Mouse (Mus musculus) left cerebral cortex, adult 18-20 months (tissue): ENCODE data around the gene Syngr1. TPM values are rescaled to one million over a fixed set of nuclear protein-coding genes. Genes with fewer than 3 reads are reported as not detected.
A peak's percentile ranks its signal among the peaks of the same experiment; 100 is the strongest.

Experiments used
- DNase-seq, 2 experiments: peaks; one replicate each; pipeline ENCODE4 v3.0.0; 2021 to 2022; ENCODE audit warnings: low spot score in 2 of 2, mixed read lengths in 1 of 2
- total RNA-seq, 2 experiments: library from RNA; stranded (reverse); gene quantifications; 2 replicates each; pipeline ENCODE4 v1.2.3; 2021

Syngr1 gene
- total RNA-seq, 2 experiments from 2014 or later, result 421 to 438 TPM

- DNase-seq, result peak; percentile 92 to 96
Measured at GRCm38 (mm10) chr15:80088637-80089036, 2.5 kb upstream of the Syngr1 start.

GRCm38 (mm10) chr15:80090155-80090554 lies 979 bp upstream of the Syngr1 start:
- no peak for DNase-seq

DNA sequence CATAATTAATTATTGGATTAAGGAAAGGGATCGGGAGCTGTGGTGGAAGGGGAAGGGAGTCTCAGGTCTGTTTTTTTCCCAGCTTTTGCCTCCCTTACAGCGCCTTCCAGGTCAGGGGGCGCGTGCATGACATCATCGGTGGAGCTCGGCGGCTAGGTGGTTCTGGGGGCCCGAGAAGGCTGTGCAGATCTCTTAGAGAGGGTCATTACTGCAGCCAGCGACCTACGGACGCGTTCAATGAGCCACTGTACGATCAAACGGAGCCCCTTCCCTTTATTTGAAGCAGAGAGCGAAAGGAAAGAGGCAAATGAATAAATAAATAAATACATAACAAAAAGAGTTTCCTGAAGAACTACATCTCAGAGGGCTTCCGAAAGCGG lies 403 bp upstream of the Syngr1 start:
- DNase-seq, result peak in 1 of 2 experiments; percentile 33

DNA sequence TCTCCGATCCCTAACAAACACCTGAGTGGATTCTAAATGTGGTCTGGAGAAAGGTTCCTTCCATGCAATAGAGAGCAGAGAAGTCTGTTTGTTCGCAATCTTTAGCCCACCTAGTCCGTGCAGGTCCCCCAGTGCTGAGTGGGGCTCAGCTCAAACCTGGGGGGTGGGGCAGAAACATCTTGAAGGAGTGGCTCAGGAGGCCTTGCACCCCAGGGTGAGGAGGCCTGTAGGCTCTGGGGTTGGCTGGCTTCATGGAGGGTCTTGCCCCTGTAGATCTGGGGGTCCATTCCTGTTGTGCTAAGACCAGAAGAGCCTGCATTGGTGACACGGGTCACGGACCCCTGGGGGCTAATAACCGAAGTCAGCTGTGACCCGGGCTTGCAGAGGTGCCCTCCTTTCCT lies 907 bp downstream of the Syngr1 start:
- DNase-seq, result no peak

DNA sequence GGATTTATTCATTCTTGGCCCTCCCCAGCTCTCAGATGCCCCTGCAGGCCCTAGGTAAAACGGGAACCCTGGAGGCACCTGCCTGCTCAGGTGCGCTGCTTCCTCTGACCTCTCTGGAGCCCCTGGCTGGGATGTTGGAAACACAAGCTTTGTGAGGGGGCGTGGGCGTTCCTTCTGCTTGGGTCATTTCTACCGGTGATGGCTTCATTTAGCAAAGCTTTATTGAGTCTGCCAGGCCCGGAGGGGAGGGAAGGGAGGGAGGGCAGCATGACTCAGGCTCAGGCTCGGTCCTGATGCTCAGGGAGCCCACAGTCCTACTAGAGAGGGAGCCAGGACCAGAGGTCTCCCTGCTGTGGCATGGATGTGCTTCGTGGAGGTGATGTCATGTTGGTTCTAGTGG lies 1.5 kb downstream of the Syngr1 start:
- DNase-seq, result peak; percentile 50 to 65

DNA sequence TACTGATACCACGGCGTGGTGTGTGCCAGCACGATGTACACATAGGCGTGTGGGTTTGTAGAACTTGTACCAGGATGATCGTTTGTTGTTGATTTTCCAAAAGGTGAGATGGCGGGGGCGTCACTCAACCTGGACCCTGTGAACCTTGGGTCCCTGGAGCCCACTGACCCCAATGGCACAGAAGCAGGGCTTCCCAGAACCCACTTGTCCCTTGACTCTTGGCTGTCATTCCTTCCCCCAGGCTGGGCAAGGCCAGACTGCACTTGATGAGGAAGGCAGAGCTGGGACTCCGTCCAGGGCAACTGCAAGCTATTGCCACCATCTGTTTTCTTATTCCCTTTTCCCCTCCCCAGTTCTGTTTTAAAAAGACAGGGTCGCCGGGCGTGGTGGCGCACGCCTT lies 3.1 kb downstream of the Syngr1 start:
- no peak for DNase-seq

DNA sequence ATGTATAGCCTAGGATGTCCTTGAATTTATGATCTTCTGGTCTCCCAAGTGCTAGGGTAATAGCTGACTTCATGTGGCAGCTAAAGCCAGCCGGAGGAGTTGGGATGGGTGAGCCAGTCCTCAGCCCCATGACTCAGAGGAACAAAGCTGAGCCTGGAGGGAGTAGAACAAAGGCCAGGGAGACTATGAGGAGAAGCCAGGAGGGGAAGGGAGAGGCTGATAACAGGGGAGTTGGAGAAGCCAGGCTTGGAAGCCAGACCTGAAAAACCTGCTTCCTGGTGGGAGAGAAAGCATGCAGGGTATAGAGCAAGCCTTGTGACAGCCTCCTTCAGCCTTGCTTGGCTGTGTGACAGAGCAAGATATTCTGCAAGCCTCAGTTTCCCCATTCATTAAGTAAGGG lies 4.5 kb downstream of the Syngr1 start:
- DNase-seq, result no peak

- DNase-seq, result no peak
Measured at GRCm38 (mm10) chr15:80096406-80096805, 5.3 kb downstream of the Syngr1 start.

- DNase-seq, result no peak
Measured at GRCm38 (mm10) chr15:80096946-80097881, 6.1 kb downstream of the Syngr1 start.

- no peak for DNase-seq
Measured at GRCm38 (mm10) chr15:80097999-80098461, 6.9 kb downstream of the Syngr1 start.

DNA sequence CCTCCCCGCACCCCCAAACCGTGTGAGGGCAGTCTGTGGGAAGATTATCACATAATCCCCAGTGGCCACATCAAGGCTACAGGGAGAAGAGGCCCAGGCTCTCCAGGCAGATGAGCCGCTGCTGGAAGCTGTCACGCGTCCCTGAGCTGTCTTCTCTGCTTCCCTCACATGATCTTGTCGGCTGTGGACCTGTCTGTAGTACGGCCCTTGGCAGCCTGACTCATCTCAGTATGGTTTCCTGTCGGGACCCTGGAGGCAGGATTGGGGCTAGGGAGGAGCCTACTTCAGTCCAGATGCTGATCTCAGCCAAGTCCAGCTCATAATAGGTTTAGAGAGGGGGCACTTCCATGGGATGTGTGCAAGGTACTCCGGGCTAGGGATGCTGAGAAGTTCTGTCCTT lies 7.7 kb downstream of the Syngr1 start:
- DNase-seq, result peak in 1 of 2 experiments; percentile 43

DNA sequence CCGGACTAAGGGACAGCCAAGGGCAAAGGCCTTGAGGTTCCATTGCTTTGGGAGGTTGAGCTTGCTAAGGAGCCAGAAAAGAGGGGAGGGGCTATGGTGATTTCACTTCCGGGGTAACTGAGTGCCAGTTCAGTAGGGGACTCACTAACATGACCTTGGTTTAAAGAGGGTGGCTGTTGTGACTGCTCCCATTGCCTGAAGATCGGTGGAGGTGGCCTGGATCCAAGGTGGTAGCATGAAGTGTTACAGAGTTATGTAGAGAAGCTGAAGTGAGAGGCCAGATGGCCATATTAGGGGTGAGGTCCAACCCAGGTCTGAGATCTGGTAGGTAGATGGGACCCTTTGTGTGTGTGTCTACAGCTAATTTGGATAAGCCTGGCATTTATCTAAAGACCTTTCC lies 8.3 kb downstream of the Syngr1 start:
- DNase-seq, result no peak

DNA sequence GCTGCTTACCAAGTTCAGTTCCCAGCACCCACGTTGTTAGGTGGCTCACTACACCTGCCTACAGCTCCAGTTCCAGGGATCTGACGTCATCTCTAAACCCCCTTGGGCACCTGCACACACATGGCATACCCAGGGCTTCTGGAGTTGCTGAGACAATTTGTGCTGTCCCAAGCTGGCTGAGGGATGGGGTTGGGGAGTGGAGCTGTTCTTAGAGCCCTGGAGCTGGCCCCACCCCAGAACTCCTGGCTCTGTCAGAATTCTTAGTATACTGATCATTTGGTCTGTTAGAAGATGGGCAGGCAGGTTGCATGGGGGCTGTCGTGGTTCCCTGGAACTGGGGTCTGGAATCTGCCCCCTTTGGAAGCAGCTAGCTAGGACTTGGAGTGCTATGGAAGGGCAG lies 9.1 kb downstream of the Syngr1 start:
- no peak for DNase-seq

DNA sequence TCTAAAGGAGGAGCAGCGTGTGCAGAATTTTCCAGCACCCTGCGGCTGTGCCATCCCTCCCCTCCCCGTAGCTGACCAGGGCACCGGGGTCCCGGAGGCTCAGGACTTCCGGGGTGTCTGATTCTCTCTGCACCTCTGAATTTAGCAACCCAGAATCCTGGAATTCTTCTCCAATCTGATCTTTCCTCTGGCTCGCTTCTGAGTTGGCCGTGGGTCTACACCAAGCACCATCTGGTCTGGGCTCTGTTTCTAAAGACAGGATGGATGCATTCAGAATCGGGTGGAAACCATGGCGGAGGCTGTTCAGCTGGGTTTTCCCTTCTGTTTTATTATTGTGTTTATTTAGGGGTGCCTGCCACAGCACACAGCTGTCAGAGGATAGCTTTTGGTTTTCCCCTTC lies 9.7 kb downstream of the Syngr1 start:
- DNase-seq, result no peak

DNA sequence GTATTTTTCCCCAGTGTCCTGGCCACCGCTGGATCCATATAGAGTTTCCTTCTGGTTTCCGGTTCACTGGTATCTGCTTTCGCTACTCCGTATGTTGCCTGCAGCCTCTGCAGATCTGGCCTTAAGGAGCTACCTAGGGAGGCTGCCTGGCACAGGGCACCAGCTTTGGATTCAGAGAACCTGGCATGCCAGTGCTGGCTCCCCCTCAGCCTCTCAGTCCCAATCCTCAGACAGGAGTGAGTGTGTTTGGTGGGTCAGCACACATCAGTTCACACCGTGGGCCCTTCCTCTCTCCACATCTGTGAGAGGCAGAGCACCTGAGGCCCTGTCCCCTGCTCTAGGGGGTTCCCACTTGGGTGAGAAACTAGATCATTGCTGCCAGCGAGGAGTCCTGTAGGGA lies 10.4 kb downstream of the Syngr1 start:
- DNase-seq, result no peak

DNA sequence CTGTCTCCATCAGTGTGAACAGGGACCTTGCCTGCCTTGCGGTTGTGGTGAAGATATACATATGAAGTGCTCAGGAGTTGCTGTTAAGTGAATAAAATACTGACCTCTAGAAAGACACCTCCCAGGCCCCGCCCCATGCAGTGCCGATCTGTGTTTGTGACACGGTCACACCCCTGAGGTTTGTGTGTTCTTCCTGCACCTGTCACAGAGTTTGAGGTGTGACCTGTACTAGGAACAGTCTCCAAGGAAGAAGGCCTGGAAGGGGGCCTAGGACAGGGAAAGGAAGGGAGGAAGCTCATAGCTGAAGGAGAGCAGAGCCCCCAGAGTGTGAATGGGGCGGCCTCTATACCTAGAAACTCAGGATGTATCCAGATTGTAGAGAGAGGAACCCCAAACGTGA lies 11.4 kb downstream of the Syngr1 start:
- no peak for DNase-seq

DNA sequence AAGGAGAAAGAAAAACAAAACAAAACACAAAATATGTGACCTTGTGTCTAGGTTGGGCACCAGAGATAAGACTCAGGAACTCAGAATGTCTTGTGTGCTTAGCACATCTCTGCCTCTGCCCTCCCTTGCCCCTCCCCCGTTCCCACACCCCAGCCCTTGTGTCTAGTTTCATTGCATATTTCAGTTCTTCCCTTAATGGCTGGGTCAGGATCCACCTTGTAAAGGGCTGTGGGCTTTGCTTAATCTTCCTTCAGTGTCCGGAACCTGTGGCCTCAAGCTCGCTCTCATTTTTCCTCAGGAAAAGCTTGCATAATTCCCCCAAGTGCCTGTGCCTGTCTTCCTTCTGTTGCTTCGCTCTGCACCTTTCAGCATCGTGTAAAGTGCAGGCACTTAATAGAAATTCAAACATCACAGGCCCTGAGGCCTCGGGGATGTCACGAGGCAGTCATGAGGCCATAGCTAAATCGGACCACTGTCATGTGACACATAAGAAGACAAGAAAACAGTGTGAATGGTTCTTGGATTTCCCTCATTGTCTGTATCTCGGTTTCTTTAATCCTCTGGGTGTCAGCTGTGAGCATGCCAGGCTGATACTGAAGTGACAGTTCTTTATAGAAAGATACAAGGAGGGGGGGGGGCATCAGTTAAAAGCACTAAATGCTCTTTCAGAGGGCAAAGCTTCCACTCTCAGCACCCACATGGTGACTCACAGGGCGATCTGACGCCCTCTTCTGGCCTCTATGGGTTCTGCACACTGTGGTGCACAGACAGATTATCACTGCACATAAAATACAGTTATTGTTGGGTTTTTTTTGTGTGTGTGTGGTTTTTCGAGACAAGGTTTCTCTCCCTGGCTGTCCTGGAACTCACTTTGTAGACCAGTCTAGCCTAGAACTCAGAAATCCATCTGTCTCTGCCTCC lies 14.6 kb downstream of the Syngr1 start:
- no peak for DNase-seq

- DNase-seq, result peak in 1 of 2 experiments; percentile 34
Measured at GRCm38 (mm10) chr15:80107143-80107542, 16.0 kb downstream of the Syngr1 start.

DNA sequence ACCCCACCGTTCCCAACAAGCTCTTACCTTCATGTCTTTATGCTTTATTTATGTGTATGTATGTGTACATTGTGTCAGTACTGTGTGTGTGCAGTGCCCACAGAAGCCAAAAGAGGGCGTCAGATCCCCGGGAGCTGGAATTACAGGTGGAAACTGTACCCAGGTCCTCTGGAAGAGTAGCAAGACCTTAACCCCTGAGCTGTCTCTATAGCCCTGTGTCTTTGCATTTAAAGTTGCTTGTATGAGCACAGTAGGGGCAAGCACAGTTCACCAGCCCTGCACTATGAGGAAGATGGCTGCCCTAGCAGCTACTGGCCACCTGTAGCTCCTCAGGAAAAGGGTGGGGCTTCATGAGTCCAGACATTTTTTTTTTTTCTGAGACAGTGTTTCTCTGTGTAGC lies 16.4 kb downstream of the Syngr1 start:
- no peak for DNase-seq

DNA sequence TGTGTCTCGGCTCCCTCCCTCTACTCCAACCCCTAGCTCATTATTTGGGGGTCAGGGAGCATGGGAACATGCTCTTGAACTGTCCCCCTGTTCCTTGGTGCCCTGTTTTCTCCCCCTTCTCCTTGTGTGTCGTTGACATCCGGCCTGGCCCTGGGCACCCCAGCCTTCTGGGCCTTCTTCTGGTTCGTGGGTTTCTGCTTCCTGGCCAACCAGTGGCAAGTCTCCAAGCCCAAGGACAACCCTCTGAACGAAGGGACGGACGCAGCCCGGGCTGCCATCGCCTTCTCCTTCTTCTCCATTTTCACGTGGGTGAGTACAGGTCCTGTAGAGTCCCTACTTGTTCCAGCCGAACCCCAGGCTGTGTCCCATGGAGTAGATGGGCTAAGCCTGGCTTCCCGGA lies 20.3 kb downstream of the Syngr1 start:
- no peak for DNase-seq

- DNase-seq, result no peak
Measured at GRCm38 (mm10) chr15:80112499-80112898, 21.4 kb downstream of the Syngr1 start.

DNA sequence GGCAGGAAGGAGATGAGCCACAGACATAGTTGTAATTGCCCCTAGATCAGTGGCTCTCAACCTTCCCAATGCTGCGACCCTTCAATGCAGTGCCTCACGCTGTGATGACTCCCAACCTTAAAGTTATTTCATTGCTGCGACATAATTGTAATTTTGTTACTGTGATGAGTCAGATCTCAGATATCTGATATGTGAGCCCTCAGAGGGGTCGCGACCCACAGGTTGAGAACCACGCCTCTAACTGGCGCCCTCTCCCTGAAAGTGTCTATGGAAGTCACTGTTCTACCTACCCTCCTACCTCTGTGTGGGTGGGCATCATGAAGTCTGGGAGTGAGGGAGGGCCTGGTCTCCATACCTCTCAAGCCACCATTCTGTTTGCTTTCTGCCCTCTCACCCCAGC lies 23.3 kb downstream of the Syngr1 start:
- no peak for DNase-seq
